Mouse (Mus musculus) mature B cell (primary cell): Measurements from ENCODE around the gene Galm.

Experiments
- in situ Hi-C: fragments of 300-500 bp; cut with MboI; formaldehyde crosslinking; loops from 2 replicates; pipeline ENCODE4 v1.14.3; 2019

Galm gene

DNA sequence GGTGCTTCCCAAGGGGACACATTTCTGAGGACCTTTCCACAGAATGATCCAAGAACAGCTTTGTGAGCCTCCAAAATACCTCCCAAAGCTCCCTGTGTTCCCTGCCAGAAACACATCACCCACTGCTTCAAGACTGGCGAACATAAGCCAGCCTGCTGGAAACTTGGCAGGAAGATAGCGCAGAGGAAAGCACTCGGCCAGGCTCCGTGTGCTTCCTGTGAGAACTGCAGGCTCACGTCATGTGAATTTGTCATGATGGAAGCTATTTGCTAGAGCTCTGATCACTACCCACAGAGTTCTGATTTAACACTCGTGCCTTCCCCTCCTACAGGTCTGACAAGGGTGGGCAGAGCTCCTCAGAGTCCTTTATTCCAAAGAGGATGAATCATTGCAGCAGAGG is 38.5 kb downstream of the Galm start:
- in situ Hi-C loops, result no loop called here

- in situ Hi-C loops, result no loop called here
Observed at GRCm38 (mm10) chr17:80166346-80166745, 39.1 kb downstream of the Galm start.

- in situ Hi-C loops, result no loop called here
Observed at GRCm38 (mm10) chr17:80167436-80167835, 40.2 kb downstream of the Galm start.

DNA sequence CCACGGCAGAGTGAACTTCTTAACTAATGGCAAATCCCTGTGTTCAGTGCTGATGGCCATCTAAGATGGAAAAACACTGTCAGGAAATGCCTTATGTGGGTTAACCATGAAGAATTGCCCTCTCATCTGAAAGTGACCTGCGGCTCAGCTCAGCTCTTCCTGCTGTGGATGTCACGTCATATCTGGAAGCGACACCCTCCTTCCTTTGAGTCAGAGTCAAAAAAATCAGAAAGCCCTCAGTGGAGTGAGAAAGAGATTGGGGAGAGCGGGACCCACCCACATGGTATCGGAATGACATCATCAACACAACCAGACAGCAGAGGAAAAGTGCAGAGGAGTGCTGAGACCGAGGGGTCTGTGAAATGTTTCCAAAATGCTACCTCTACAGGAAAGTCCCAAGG is 40.6 kb downstream of the Galm start:
- in situ Hi-C loops, result no loop called here

DNA sequence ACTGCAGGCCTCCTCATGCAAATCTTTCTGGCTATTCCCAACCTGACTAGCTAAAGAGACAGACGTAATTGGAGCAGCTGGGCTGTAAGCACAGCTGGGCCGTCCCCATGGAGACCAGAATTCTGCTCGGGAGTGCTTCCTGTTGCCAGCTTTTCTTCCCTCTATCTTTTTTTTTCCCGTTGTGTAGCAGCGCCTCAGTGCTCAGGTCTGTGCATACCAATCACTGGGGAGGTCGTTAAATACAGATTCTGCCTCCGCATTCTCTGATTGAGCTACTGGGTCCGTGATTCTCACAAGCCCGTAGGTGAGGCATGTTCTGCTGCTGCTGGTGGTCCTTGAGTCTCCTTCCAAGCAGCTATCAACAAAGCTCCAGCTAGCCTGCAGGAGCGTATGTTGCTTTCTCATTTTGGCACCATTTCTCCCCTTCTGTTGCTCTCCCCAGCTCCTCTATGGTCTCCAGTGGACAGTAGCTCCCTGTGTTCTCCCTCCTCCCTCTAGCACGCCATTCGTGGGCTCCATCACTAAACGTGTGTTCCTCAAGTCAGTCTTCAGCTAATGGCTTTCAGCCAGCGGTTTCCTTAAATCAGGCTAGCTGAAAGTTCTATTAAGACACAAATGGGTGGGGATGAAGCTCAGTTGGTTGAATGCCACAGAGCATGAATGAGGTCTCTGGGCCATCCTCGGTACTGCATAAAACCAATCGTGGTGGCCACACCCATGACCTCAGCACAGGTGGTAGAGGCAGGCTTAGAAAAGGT is 41.3 kb downstream of the Galm start:
- in situ Hi-C loops, result no loop called here

- in situ Hi-C loops, result loop anchor here (10.0 kb wide), 1 partner anchor 105 kb away; the partner anchor contains the start of gene Hnrnpll
Observed at GRCm38 (mm10) chr17:80169792-80170191, 42.5 kb downstream of the Galm start.

DNA sequence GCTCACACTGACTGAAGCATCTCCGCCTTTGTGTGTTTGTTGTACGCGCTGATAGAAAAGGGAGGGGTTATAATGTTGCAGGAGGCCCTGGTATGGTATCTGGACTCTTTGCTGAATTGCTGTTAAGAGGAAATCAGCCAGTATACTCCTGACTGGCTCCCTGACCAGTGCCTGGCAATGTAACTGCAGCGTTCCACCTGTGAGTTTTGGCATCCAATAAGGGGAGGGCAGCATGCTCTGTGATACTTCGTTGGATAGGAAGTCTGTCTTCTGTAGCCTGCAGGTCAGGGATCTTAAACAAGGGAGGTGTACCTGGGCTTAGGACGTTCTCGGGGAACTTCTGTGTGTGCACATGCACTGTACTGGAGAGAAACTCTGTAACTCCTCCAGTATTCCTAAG is 43.7 kb downstream of the Galm start:
- in situ Hi-C loops, result loop anchor here (10.0 kb wide), 1 partner anchor 106 kb away; the partner anchor contains the start of gene Hnrnpll

DNA sequence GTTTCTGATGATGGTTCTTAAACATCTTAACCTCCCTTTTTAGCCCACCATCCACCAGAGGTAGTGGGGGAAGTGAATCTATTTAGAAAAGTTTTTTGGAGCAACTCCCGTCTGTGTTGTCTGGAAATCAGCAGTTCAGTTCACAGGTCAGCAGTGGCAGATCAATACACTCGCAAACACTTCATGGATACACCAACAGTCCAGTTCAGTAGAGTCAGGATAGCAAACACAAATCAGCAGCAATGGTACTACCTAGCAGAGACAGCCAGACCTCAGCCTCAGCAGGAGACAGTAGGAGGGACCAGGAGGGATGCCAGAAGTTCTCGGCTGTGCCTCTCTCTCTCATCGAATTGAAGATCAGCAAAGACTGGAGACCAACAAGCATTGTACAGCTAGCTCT is 44.7 kb downstream of the Galm start:
- in situ Hi-C loops, result loop anchor here (10.0 kb wide), 1 partner anchor 107 kb away; the partner anchor contains the start of gene Hnrnpll

DNA sequence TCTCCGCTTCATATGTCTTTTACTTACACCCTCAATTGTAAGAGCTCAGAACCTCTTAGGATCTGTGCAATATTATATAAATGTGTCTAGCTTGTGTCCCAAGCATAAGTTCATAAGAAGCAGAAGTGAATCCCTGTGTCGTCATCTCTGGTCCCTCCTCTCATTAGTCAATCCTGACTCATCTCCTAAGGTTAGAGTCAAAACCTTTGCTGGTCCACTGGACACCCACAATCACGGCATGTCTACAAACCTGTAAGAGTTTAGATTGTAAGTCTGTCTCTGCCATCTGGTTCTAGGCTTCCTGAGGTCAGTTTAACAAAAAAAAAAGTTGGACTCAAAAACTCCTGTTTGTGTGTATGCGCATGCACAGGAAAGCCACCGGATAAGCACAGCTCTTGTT is 45.5 kb downstream of the Galm start:
- in situ Hi-C loops, result loop anchor here (10.0 kb wide), 1 partner anchor 108 kb away; the partner anchor contains the start of gene Hnrnpll

DNA sequence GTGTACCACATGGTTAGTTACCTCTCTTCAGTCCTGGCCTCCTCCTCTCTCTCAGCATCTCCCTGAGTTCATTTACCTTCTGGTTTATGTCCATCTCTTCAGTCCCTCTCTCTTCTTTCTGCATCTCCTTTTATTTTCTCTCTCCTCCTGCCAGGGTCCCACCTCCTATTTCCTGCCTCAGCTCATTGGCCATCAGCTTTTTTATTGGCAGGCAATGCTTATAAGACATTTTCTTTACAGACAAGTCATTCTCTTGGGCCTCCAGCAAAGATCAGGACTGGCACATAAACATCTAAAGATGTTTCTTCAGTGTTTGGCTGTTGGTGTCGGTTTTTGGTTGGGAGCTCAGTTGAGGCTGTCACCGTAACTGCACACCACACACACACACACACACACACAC is 46.4 kb downstream of the Galm start:
- in situ Hi-C loops, result loop anchor here (10.0 kb wide), 1 partner anchor 109 kb away; the partner anchor contains the start of gene Hnrnpll

- in situ Hi-C loops, result loop anchor here (10.0 kb wide), 1 partner anchor 109 kb away; the partner anchor contains the start of gene Hnrnpll
Observed at GRCm38 (mm10) chr17:80174146-80174545, 46.9 kb downstream of the Galm start.

DNA sequence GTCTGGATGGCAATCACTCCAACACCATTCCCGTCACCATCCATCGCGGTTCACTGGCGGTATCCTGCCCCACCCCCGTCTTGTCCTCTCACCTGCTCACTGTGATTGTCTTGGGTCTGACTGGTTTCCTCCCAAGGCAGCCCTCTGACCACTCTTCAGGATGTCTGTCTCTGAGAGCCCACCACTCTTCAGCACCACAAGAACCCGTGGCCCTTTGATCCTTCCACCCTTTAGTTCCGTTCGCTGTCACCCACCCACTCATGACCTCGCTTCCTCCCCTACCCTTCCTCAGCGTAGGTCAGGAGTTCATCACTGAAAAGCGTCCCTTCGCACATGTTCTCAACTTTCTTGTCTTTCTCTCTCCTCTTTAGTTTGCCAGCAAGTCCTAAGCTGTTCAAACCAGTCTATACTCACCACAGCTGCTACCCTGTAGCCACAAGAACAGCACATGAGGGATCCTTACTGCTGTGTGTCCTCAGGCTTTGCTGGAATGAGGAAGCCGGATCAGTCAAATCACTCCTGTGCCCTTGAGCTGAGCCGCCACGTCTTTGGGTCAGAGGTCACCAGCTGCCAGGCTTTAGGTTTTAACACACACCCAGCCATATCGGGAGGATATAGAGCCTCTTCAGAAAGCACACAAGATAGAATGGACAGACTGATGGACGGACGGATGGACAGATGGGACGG is 47.6 kb downstream of the Galm start:
- in situ Hi-C loops, result loop anchor here (10.0 to 25.0 kb wide), 2 partner anchors 110 to 288 kb away; partner anchors contain the start of genes Atl2 and Hnrnpll

DNA sequence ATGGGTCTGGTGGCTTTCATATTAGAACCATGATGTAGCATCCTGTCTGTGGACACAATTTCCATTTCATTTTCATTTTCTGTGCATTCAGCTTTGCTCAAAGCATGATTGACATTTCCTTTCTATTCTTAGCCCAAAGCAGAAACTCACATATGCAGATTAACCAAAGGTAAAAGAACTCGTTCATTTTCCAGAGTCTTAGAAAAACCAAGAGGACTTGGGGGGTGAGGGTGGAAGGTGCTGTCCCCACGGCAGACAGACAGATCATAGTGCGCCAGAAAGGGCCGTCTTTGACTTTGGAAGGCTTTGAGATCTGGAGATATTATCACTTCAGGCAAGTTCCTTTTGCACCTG is 48.1 kb downstream of the Galm start:
- in situ Hi-C loops, result loop anchor here (10.0 to 25.0 kb wide), 2 partner anchors 111 to 288 kb away; partner anchors contain the start of genes Atl2 and Hnrnpll

- in situ Hi-C loops, result loop anchor here (10.0 to 25.0 kb wide), 2 partner anchors 111 to 289 kb away; partner anchors contain the start of genes Atl2 and Hnrnpll
Observed at GRCm38 (mm10) chr17:80175966-80176365, 48.7 kb downstream of the Galm start.

GRCm38 (mm10) chr17:80178846-80179245 is 51.6 kb downstream of the Galm start:
- in situ Hi-C loops, result loop anchor here (10.0 to 25.0 kb wide), 2 partner anchors 114 to 292 kb away; partner anchors contain the start of genes Atl2 and Hnrnpll

- in situ Hi-C loops, result loop anchor here (10.0 to 25.0 kb wide), 2 partner anchors 115 to 293 kb away; partner anchors contain the start of genes Atl2 and Hnrnpll
Observed at GRCm38 (mm10) chr17:80179959-80180358, 52.7 kb downstream of the Galm start.

DNA sequence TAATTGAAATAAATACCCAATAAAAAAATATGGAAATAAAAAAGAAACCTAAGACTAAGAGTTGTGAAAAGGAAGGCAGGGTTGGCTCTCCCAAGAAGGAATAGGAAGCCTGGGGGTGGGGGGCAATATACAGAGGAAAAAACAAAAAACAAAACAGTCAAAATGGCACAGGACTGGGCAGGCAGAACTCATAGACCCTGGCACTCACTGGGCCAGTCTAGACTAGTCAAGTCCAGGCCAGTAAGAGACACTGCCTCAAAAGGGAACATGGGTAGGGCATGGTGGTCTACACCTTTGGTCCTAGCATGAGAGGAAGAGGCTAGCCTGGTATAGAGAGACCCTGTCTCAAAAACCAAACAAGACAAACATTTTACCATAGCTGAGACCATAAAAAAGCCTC is 53.2 kb downstream of the Galm start:
- in situ Hi-C loops, result loop anchor here (25.0 kb wide), 1 partner anchor 293 kb away; the partner anchor contains the start of gene Atl2

GRCm38 (mm10) chr17:80183615-80184014 is 56.3 kb downstream of the Galm start:
- in situ Hi-C loops, result loop anchor here (25.0 kb wide), 1 partner anchor 296 kb away; the partner anchor contains the start of gene Atl2

GRCm38 (mm10) chr17:80193075-80193474 is 65.8 kb downstream of the Galm start:
- in situ Hi-C loops, result loop anchor here (25.0 kb wide), 1 partner anchor 306 kb away; the partner anchor contains the start of gene Atl2

DNA sequence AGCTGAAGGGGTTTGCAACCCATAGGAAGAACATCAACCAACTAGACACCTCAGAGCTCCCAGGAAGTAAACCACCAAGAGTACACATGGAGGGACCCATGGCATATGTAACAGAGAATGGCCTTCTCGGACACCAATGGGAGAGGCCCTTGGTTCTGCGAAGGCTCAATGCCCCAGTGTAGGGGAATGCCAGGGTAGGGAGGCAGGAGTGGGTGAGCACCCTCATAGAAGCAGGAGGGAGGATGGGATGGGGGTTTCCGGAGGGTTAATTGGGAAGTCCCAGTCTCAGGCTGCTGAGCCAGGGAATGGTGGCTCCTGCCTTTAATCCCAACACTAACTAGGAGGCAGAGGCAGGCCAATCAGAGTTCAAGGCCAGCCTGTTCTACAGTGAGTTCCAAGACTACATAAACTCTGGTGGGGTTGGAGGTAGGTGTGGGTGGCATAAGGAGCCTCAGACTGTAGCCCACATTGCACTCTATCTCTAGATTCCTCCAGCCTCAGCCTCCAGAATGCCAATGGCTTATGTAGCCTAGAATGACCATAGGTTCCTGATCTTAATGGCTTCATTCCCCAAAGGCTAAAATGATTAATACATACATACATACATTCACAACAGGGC is 72.0 kb downstream of the Galm start:
- in situ Hi-C loops, result loop anchor here (25.0 kb wide), 1 partner anchor 312 kb away; the partner anchor contains the start of gene Atl2

GRCm38 (mm10) chr17:80205657-80206056 is 78.4 kb downstream of the Galm start:
- in situ Hi-C loops, result no loop called here

DNA sequence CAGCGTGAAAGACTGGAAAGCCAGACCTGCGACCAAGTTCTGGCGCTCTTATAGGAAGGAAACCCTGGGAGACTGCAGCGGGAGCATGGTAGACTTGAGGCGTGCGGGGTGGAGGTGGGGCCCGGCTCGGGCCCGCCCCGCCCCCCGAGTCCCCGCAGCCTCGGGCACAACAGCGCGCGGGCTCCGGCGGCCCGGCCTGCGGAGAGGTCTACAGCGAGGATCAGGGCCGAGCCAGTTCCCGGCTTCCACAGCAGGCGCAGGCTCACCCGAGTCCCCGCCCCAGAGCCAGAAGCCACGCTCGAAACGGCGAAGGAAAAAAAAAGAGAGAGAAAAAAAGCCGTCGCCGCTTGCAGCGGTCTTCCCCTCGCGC is 79.0 kb downstream of the Galm start:
- in situ Hi-C loops, result no loop called here
